Mouse (Mus musculus) thymus, adult 2 months (tissue): ENCODE results near the gene Kctd6.
"Not testable (repeated sequence)": the region's sequence is repeated elsewhere in the genome, so short reads cannot be mapped to it uniquely, and the experiment has no call there.

Experiments used
- CTCF ChIP-seq: fragments of 200-500 bp; IDR thresholded peaks from 2 replicates; pipeline ENCODE4 v1.5.1; 2012; ENCODE audit warnings: mild to moderate bottlenecking, control low read depth, low read length, moderate library complexity, borderline replicate concordance; ENCODE audit not compliant: control insufficient read depth, poor library complexity, insufficient read depth; ENCODE audit errors: extremely low read depth
- POLR2A ChIP-seq: fragments of 200-500 bp; IDR thresholded peaks from 2 replicates; pipeline ENCODE4 v1.6.1; 2012; ENCODE audit warnings: mild to moderate bottlenecking, low read length, control low read depth, moderate library complexity; ENCODE audit not compliant: control insufficient read depth, poor library complexity, insufficient read depth; ENCODE audit errors: extremely low read depth

GRCm38 (mm10) chr14:8173542-8174250 lies 40.2 kb upstream of the Kctd6 start:
- TF ChIP-seq CTCF, POLR2A: not testable (repeated sequence)
